Mouse (Mus musculus): ENCODE measurements around the gene Susd4. TPM values are rescaled to one million over a fixed set of nuclear protein-coding genes. Genes with fewer than 3 reads are reported as not detected.

Gene Susd4
- polyA plus RNA-seq, 1 experiment from 2014 or later: 11.7 TPM

DNA sequence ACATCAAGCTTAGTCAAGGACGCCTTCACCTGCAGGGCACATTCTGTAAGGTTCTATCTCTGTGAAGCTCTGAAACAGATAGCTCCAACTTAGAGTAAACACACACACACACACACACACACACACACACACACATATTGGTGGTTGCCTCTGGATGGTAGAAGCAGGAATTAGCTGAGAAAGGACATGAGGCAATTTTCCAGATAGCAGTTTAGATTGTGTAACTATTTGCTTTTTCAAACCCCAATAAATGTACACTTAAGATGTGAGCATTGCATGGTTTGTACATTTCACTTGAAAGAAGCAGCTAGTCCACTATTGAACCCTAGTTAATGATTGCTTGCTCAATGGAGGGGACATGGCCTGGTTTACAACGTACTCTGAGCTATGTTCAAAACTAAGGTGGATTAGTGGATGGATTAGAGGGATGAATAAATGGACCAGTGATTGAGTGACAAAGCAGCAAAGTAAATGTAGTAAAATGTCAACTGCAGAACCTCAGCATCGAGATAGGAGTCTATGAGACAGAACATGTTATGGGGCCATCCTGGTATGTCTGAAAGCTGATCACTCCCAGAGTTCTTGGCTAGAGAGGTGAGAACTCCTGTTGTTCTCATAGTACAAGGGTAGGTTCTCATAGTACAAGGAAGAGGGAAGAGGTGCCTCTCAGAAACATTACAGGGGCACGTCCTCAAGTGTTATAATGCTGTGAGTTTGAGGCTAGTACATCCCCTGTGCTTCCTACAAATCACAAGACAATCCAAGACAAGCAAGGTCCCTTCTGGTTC is 150.7 kb downstream of the Susd4 start:
- H3K9me3 ChIP-seq (replicated peaks): no peaks in the 10 kb centered on the region
- H3K4me3 ChIP-seq: no peak overlapping the region
- WGBS: 91% methylated on average over 4 of the region's 4 CpGs
- no peaks in the 10 kb centered on the region for H3K27me3 ChIP-seq (ENCODE audit: low read depth, poor library complexity, severe bottlenecking)
- H3K4me1 ChIP-seq: no peaks in the 10 kb centered on the region
- H3K36me3 ChIP-seq: no peaks in the 10 kb centered on the region
- H3K27ac ChIP-seq: no peak overlapping the region
- no peak for DNase-seq (ENCODE audit: low spot score)

GRCm38 (mm10) chr1:182916166-182916565 is 152.5 kb downstream of the Susd4 start:
- 97% methylated on average over 5 of the region's 5 CpGs for WGBS
- no peaks in the 10 kb centered on the region for H3K27me3 ChIP-seq (ENCODE audit: low read depth, poor library complexity, severe bottlenecking)
- H3K4me1 ChIP-seq: no peaks in the 10 kb centered on the region
- H3K36me3 ChIP-seq: no peaks in the 10 kb centered on the region
- H3K4me3 ChIP-seq: no peak overlapping the region
- H3K9me3 ChIP-seq (replicated peaks): no peaks in the 10 kb centered on the region
- no peak for DNase-seq (ENCODE audit: low spot score)
- H3K27ac ChIP-seq: no peak overlapping the region

DNA sequence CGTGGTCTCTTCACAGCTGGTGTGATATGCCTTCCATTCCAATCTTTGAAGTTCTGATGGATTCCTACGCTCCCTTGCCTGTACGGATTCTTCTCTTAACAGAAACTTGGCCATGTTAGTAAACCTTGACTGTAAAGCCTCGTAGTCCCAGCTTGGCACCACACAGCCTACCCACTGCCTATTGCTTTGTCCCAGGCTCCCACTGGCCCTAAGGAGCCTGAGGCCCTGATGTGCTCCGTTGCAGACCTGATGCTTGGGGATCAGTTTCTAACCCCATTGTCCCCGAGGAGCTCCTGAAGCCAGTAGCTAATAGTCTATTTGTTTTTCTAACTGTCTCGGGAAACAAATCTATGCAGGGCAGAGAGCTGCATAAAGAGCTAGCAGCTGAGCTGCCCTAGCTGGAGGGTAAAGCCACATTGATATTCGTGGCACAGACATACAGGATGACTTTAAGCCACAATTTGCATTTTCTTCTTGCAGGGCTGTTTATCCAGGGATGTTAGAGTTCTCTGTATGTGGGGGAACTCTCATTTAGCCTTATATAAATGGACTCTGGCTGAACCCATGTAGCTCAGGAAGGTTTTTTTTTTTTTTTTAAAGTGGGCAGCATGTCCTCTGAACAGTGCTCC is 155.2 kb downstream of the Susd4 start:
- WGBS: 56% methylated on average over 8 of the region's 8 CpGs
- H3K4me3 ChIP-seq: no peak overlapping the region
- H3K27me3 ChIP-seq (ENCODE audit: low read depth, poor library complexity, severe bottlenecking): no peaks in the 10 kb centered on the region
- H3K9me3 ChIP-seq (replicated peaks): no peaks in the 10 kb centered on the region
- no peak for DNase-seq (ENCODE audit: low spot score)
- H3K36me3 ChIP-seq: no peaks in the 10 kb centered on the region
- no peaks in the 10 kb centered on the region for H3K4me1 ChIP-seq
- H3K27ac ChIP-seq: no peak overlapping the region

GRCm38 (mm10) chr1:182922824-182923223 is 159.2 kb downstream of the Susd4 start:
- no peaks in the 10 kb centered on the region for H3K9me3 ChIP-seq (replicated peaks)
- no peak overlapping the region for H3K27ac ChIP-seq
- WGBS: 87% methylated on average over 4 of the region's 4 CpGs
- no peak for DNase-seq (ENCODE audit: low spot score)
- H3K4me1 ChIP-seq: no peaks in the 10 kb centered on the region
- no peaks in the 10 kb centered on the region for H3K36me3 ChIP-seq
- H3K27me3 ChIP-seq (ENCODE audit: low read depth, poor library complexity, severe bottlenecking): no peaks in the 10 kb centered on the region
- no peak overlapping the region for H3K4me3 ChIP-seq

GRCm38 (mm10) chr1:182926465-182926864 is 162.8 kb downstream of the Susd4 start:
- Histone ChIP-seq H3K36me3 (no peaks in the 10 kb centered on the region), H3K4me3 (no peak overlapping the region), H3K27ac (no peak overlapping the region), H3K4me1 (no peaks in the 10 kb centered on the region), H3K27me3 (ENCODE audit: low read depth, poor library complexity, severe bottlenecking) (no peaks in the 10 kb centered on the region), H3K9me3 (replicated peaks) (no peaks in the 10 kb centered on the region)
- WGBS: 90% methylated on average over 6 of the region's 6 CpGs
- DNase-seq (ENCODE audit: low spot score): no peak

DNA sequence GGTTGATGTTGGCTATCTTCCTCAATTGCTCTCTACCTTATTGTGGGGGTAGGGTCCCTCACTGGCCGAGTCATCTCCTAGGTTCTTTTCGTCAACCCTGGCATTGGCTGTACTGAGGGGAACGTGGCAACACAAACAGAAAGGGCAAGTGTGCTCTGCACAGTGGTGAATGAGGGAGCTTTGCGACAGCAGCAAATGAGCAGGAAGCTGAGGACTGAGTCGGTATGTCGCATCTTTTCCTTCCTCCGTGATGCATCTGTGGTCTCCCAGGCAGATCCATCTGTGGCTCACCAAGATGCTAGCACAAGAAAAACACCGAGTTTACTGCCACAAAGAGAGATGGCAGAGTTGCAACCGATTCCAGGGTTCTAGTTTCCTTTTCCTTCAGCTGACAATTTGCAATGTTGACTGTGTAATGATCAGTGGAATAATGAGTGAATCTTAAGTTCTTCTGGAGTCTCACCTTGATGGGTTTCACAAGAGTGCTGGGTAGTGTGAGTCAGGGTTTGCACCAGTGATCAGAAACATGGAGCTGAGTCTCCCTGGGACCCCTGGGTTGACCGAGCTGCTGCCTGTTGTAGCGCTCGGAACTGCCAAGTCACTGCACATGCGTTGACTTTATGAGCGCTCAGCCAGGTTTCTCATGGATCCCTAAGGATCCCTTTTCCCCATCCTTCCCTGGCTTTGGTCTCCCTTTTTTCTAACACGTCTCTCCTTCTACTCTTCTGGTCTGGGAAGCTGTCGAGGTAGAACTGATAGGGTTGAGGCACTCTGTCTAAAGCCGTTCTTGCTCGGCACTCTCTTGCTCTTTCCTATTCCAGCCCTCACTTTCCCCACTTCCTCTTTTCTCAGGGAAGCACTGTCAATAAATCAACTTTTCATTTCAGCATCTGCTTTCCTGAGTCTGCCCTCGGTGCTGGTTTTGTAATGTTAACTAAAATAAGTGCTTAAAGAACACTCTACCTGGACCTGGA is 164.5 kb downstream of the Susd4 start:
- Histone ChIP-seq H3K4me1 (no peaks in the 10 kb centered on the region), H3K27me3 (ENCODE audit: low read depth, poor library complexity, severe bottlenecking) (no peaks in the 10 kb centered on the region), H3K4me3 (no peak overlapping the region), H3K27ac (no peak overlapping the region), H3K36me3 (no peaks in the 10 kb centered on the region), H3K9me3 (replicated peaks) (no peaks in the 10 kb centered on the region)
- WGBS: 84% methylated on average over 19 of the region's 19 CpGs
- no peak for DNase-seq (ENCODE audit: low spot score)

DNA sequence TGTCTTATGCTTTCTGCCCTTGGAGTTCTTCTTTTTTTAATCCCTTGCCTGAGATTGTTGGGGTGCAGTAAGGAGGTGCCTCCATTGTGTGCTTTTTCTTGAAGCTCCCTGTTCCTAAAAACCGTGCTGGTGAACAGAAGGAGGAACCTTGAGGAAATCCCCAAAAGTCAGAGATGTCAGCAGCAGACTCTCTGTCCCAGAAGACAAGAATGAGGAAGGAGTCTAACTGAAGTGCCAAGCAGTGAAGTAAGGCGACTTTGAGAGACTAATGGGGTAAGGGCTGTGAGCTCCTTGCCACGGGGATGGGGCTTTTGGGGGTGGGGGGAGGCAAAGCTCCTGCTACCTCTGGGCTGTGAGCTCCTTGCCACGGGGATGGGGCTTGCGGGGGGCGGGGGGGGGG is 171.8 kb downstream of the Susd4 start:
- Histone ChIP-seq H3K27ac (no peak overlapping the region), H3K4me3 (no peak overlapping the region), H3K36me3 (no peaks in the 10 kb centered on the region), H3K9me3 (replicated peaks) (no peaks in the 10 kb centered on the region), H3K4me1 (peaks cover 7% of the 10 kb centered on the region; the same call in 1 of the 2 replicates), H3K27me3 (ENCODE audit: low read depth, poor library complexity, severe bottlenecking) (no peaks in the 10 kb centered on the region)
- WGBS: 41% methylated on average over 6 of the region's 6 CpGs
- DNase-seq (ENCODE audit: low spot score): no peak

- peaks cover 7% of the 10 kb centered on the region; the same call in 1 of the 2 replicates for H3K4me1 ChIP-seq
- no peaks in the 10 kb centered on the region; the same call in 1 of the 2 replicates for H3K27me3 ChIP-seq (ENCODE audit: low read depth, poor library complexity, severe bottlenecking)
- no peaks in the 10 kb centered on the region for H3K36me3 ChIP-seq
- H3K9me3 ChIP-seq (replicated peaks): no peaks in the 10 kb centered on the region
- no peak for DNase-seq (ENCODE audit: low spot score)
- WGBS: 75% methylated on average over 10 of the region's 10 CpGs
- H3K27ac ChIP-seq: no peak overlapping the region
- no peak overlapping the region for H3K4me3 ChIP-seq
Measured at GRCm38 (mm10) chr1:182937486-182938120, 173.9 kb downstream of the Susd4 start.

- Histone ChIP-seq H3K27me3 (ENCODE audit: low read depth, poor library complexity, severe bottlenecking) (no peaks in the 10 kb centered on the region; the same call in 1 of the 2 replicates), H3K9me3 (replicated peaks) (no peaks in the 10 kb centered on the region), H3K36me3 (no peaks in the 10 kb centered on the region), H3K27ac (no peak overlapping the region), H3K4me3 (no peak overlapping the region), H3K4me1 (peaks cover 7% of the 10 kb centered on the region; the same call in 1 of the 2 replicates)
- WGBS: 78% methylated on average over 2 of the region's 2 CpGs
- no peak for DNase-seq (ENCODE audit: low spot score)
Measured at GRCm38 (mm10) chr1:182941921-182942320, 178.3 kb downstream of the Susd4 start.

DNA sequence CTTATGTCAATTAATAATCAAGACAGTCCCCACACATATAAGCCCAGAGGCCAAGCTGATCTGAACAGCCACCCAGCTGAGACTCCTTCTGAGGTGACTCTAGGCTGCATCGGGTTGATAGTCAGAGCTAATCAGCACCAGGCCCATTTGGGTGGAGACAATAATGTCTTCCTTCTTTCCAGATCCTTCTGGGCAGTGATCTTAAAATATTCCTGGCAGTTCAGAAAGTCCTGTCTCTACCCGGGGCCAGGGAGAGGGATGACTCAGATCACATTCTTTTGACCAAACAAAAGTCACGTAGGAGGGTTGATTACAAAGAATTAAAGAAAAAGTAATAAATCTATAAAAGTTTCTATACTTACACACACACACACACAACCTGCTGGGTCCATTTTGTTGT is 180.3 kb downstream of the Susd4 start:
- Histone ChIP-seq H3K36me3 (no peaks in the 10 kb centered on the region), H3K27me3 (ENCODE audit: low read depth, poor library complexity, severe bottlenecking) (no peaks in the 10 kb centered on the region; the same call in 1 of the 2 replicates), H3K9me3 (replicated peaks) (no peaks in the 10 kb centered on the region), H3K4me1 (no peaks in the 10 kb centered on the region), H3K27ac (no peak overlapping the region), H3K4me3 (no peak overlapping the region)
- 89% methylated on average over 3 of the region's 3 CpGs for whole genome bisulfite sequencing
- no peak for DNase-seq (ENCODE audit: low spot score)

GRCm38 (mm10) chr1:182944638-182945037 is 181.0 kb downstream of the Susd4 start:
- no peaks in the 10 kb centered on the region for H3K4me1 ChIP-seq
- 77% methylated on average over 5 of the region's 5 CpGs for WGBS

GRCm38 (mm10) chr1:182945561-182945960 is 181.9 kb downstream of the Susd4 start:
- Histone ChIP-seq H3K27ac (no peak overlapping the region), H3K27me3 (ENCODE audit: low read depth, poor library complexity, severe bottlenecking) (no peaks in the 10 kb centered on the region; the same call in 1 of the 2 replicates), H3K4me3 (no peak overlapping the region), H3K9me3 (replicated peaks) (no peaks in the 10 kb centered on the region), H3K36me3 (no peaks in the 10 kb centered on the region), H3K4me1 (no peaks in the 10 kb centered on the region)
- WGBS: 84% methylated on average over 6 of the region's 6 CpGs
- no peak for DNase-seq (ENCODE audit: low spot score)

More at GRCm38 (mm10) chr1:182944638-182945037, 181.0 kb downstream of the Susd4 start:
- no peak for DNase-seq (ENCODE audit: low spot score)
- H3K27ac ChIP-seq: no peak overlapping the region
- H3K4me3 ChIP-seq: no peak overlapping the region
- H3K36me3 ChIP-seq: no peaks in the 10 kb centered on the region
- no peaks in the 10 kb centered on the region; the same call in 1 of the 2 replicates for H3K27me3 ChIP-seq (ENCODE audit: low read depth, poor library complexity, severe bottlenecking)
- no peaks in the 10 kb centered on the region for H3K9me3 ChIP-seq (replicated peaks)
